Mouse (Mus musculus): Measurements from ENCODE around the gene Gm37240. TPM values are rescaled to one million over a fixed set of nuclear protein-coding genes. Genes with fewer than 3 reads are reported as not detected.

The Gm37240 gene
- polyA plus RNA-seq, 1 experiment from 2014 or later, result 0.82 TPM

DNA sequence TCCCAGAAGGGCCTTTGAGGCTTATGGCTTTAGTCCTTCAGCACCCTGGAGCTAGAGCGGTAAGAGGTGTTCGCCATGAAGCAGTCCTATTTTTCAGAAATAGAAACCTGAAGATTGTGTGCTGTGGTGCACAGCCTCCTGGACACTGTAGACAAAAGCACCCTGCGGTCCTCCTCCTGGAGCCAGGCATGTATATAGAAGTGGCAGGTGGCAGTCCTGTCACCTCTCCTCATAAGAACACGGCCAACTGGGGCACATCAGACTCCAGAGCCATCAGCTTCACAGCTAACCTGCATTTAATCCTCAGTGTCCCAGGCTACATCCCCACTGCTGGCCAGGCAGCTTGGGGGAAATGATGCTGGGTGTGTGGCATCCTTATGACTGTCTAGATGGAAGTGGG lies 238.1 kb downstream of the Gm37240 start:
- H3K4me3 ChIP-seq (ENCODE audit: low read depth, low read length), result no peak overlapping the region
- no peaks in the 10 kb centered on the region for H3K9me3 ChIP-seq (ENCODE audit: control insufficient read depth, low read length)
- no peaks in the 10 kb centered on the region for H3K27me3 ChIP-seq (ENCODE audit: control insufficient read depth, insufficient read depth, low read length)
- no peak overlapping the region for H3K4me2 ChIP-seq (ENCODE audit: low read depth)
- no peak overlapping the region for H3K27ac ChIP-seq (ENCODE audit: low read depth, low read length)
- WGBS, result 92% methylated on average over 4 of the region's 4 CpGs
- no peaks in the 10 kb centered on the region for H3K36me3 ChIP-seq (ENCODE audit: control insufficient read depth, insufficient read depth, low read length)
- no peaks in the 10 kb centered on the region for H3K4me1 ChIP-seq (ENCODE audit: control insufficient read depth, insufficient read depth, low read length)
- no peak for DNase-seq (ENCODE audit: low spot score)
- H3K9ac ChIP-seq (ENCODE audit: low read length), result no peak overlapping the region
- ATAC-seq (ENCODE audit: insufficient read depth, low FRiP score, low TSS enrichment), result no peak

DNA sequence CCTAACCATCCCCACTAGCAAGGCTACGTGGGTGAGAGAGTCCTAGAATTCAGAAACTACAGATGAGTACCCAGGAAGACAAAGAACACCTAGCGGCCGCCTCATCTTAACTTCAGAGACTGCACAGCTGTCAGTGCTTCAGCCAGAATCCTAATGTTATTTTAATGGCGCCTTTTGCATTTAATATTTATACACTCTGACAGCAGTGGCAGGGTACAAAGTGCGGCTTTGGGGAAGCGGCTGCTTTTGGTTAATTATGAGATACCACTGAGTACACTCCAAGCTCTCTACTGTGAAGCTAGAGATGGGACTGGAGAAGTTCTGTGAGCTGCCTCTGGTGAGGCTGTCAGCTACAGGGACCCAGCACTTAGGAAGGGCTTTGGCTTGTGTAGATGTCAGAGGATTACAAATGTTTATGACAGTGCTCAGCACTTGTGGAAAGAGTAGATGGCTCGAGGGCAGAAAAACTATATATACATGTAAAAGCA lies 241.8 kb downstream of the Gm37240 start:
- Histone ChIP-seq H3K4me3 (ENCODE audit: low read depth, low read length) (no peak overlapping the region), H3K27ac (ENCODE audit: low read depth, low read length) (no peak overlapping the region), H3K27me3 (ENCODE audit: control insufficient read depth, insufficient read depth, low read length) (no peaks in the 10 kb centered on the region), H3K9me3 (ENCODE audit: control insufficient read depth, low read length) (no peaks in the 10 kb centered on the region), H3K4me2 (ENCODE audit: low read depth) (no peak overlapping the region), H3K4me1 (ENCODE audit: control insufficient read depth, insufficient read depth, low read length) (no peaks in the 10 kb centered on the region), H3K36me3 (ENCODE audit: control insufficient read depth, insufficient read depth, low read length) (no peaks in the 10 kb centered on the region), H3K9ac (ENCODE audit: low read length) (no peak overlapping the region)
- DNase-seq (ENCODE audit: low spot score) (no peak), ATAC-seq (ENCODE audit: insufficient read depth, low FRiP score, low TSS enrichment) (no peak)
- WGBS, result 86% methylated on average over 7 of the region's 7 CpGs

DNA sequence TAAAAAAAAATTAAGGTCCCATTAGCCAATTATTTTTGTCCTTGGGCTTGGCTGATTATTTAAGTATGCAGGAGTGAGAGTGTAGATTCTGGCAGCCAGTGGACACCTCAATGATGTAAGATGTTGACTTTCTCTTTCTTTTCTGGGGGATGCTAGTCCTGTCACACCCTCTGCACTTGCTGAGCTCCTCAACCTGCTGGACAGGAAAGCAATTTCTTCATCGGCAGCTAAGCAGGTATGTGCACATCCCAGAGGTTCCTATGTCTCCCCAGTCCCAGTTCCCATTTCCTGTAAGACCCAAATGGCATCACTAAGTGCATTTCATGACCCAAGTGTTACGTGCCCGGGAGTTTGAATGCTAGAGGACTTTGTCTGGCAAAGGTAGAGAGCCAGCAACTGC lies 242.5 kb downstream of the Gm37240 start:
- Histone ChIP-seq H3K36me3 (ENCODE audit: control insufficient read depth, insufficient read depth, low read length) (no peaks in the 10 kb centered on the region), H3K4me1 (ENCODE audit: control insufficient read depth, insufficient read depth, low read length) (no peaks in the 10 kb centered on the region), H3K4me2 (ENCODE audit: low read depth) (no peak overlapping the region), H3K4me3 (ENCODE audit: low read depth, low read length) (no peak overlapping the region), H3K9ac (ENCODE audit: low read length) (no peak overlapping the region), H3K27me3 (ENCODE audit: control insufficient read depth, insufficient read depth, low read length) (no peaks in the 10 kb centered on the region), H3K9me3 (ENCODE audit: control insufficient read depth, low read length) (no peaks in the 10 kb centered on the region), H3K27ac (ENCODE audit: low read depth, low read length) (no peak overlapping the region)
- no peak for DNase-seq (ENCODE audit: low spot score)
- no peak for ATAC-seq (ENCODE audit: insufficient read depth, low FRiP score, low TSS enrichment)
- WGBS, result 95% methylated on average over 3 of the region's 3 CpGs

DNA sequence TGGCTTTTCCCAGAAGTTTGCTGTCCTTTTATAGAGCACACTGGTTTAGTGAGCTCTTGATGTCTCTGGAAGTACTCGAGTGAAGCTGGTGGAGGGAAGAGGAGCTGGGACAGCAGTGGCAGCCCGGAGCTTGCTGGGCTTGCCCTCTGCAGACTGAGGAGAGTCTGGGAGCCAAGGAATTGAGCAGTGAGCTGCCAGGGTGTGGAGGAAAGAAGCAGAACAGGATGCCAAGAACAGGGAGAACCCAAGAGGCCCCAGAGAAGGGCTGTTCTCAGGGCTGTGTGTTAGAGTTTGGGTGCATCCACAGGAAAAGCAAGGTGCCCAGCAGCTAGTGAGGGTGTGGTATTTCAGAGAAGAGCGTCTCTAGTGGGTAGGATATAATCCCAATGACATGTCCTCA lies 245.6 kb downstream of the Gm37240 start:
- DNase-seq (ENCODE audit: low spot score), result no peak
- WGBS, result 90% methylated on average over 3 of the region's 3 CpGs
- H3K27me3 ChIP-seq (ENCODE audit: control insufficient read depth, insufficient read depth, low read length), result no peaks in the 10 kb centered on the region
- no peaks in the 10 kb centered on the region for H3K4me1 ChIP-seq (ENCODE audit: control insufficient read depth, insufficient read depth, low read length)
- H3K4me3 ChIP-seq (ENCODE audit: low read depth, low read length), result no peak overlapping the region
- H3K9me3 ChIP-seq (ENCODE audit: control insufficient read depth, low read length), result no peaks in the 10 kb centered on the region
- ATAC-seq (ENCODE audit: insufficient read depth, low FRiP score, low TSS enrichment), result no peak
- no peak overlapping the region for H3K9ac ChIP-seq (ENCODE audit: low read length)
- H3K27ac ChIP-seq (ENCODE audit: low read depth, low read length), result no peak overlapping the region
- H3K4me2 ChIP-seq (ENCODE audit: low read depth), result no peak overlapping the region
- H3K36me3 ChIP-seq (ENCODE audit: control insufficient read depth, insufficient read depth, low read length), result no peaks in the 10 kb centered on the region

DNA sequence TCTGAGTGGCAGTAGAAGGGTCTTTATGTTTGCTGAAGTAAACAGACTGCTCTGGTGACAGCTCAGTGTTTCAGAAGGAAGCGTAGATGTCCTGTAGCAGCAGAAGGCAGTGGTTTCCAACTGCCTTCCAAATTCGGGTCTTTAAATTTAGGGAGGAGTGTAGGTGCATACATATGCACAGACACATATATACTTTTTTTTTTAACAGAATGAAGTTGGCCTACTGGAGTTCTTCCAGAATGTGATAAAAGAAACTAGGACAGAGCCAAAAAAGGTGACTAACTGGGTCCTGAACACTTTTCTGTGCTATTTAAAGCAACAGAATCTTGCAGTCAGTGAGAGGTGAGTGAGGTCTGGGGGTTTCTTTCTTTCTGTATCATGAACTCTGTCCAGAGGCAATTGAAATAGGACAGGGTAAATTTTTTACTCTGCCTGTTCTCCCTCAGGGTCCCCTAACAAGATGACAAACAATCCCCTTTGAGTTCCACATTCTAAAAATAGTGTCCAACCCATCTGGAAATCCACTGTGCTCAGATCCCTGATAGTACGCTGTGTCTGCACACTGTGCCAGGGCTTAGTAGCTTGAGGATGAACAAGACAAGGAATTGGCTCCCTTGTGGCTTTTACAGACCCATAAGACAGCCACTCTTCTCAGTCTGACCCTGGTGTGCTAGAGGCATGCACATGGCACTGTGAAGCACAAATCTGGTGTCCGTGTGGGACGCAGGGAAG lies 250.4 kb downstream of the Gm37240 start:
- H3K4me3 ChIP-seq (ENCODE audit: low read depth, low read length), result no peak overlapping the region
- H3K36me3 ChIP-seq (ENCODE audit: control insufficient read depth, insufficient read depth, low read length), result no peaks in the 10 kb centered on the region
- H3K27ac ChIP-seq (ENCODE audit: low read depth, low read length), result no peak overlapping the region
- no peaks in the 10 kb centered on the region for H3K4me1 ChIP-seq (ENCODE audit: control insufficient read depth, insufficient read depth, low read length)
- WGBS, result 89% methylated on average over 5 of the region's 5 CpGs
- no peaks in the 10 kb centered on the region for H3K27me3 ChIP-seq (ENCODE audit: control insufficient read depth, insufficient read depth, low read length)
- no peak for DNase-seq (ENCODE audit: low spot score)
- H3K4me2 ChIP-seq (ENCODE audit: low read depth), result no peak overlapping the region
- H3K9me3 ChIP-seq (ENCODE audit: control insufficient read depth, low read length), result no peaks in the 10 kb centered on the region
- ATAC-seq (ENCODE audit: insufficient read depth, low FRiP score, low TSS enrichment), result no peak
- H3K9ac ChIP-seq (ENCODE audit: low read length), result no peak overlapping the region

DNA sequence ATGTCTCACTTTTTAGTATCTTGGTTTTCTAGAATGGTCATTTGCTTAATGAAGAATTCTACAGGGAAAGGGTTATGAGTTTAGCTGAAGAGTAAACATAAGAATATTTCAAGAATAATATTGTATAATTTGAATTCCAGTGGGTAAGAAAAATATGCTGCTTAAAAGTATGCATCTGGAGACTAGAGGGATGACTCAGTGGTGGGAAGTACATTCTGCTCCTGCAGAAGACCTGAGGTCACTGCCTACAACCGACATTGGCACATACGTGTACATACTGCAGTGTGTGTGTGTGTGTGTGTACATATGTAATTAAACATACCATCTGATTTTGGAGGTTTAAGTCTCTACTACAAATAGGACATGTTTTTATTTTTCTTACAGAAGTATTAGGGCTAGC lies 251.7 kb downstream of the Gm37240 start:
- DNase-seq (ENCODE audit: low spot score), result no peak
- Histone ChIP-seq H3K4me1 (ENCODE audit: control insufficient read depth, insufficient read depth, low read length) (no peaks in the 10 kb centered on the region), H3K27ac (ENCODE audit: low read depth, low read length) (no peak overlapping the region), H3K4me2 (ENCODE audit: low read depth) (no peak overlapping the region), H3K9ac (ENCODE audit: low read length) (no peak overlapping the region), H3K9me3 (ENCODE audit: control insufficient read depth, low read length) (no peaks in the 10 kb centered on the region), H3K36me3 (ENCODE audit: control insufficient read depth, insufficient read depth, low read length) (no peaks in the 10 kb centered on the region), H3K4me3 (ENCODE audit: low read depth, low read length) (no peak overlapping the region), H3K27me3 (ENCODE audit: control insufficient read depth, insufficient read depth, low read length) (no peaks in the 10 kb centered on the region)
- ATAC-seq (ENCODE audit: insufficient read depth, low FRiP score, low TSS enrichment), result no peak
- WGBS, result 95% methylated on average over 2 of the region's 2 CpGs

DNA sequence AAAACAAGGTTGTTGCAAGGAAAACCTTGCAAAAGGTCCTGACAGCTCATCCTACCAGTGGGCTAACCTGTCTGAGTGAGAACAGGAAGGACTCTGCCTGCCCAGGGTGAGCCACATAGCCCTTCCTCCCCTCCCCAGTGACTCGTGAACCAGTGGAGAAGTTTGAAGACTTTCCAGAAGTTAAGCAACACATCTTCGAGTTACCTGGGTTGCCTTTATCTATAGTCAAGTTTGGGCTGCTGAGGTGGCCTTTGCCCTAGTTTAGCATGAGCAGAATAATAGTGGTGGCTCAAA lies 252.2 kb downstream of the Gm37240 start:
- H3K9ac ChIP-seq (ENCODE audit: low read length), result no peak overlapping the region
- H3K4me2 ChIP-seq (ENCODE audit: low read depth), result no peak overlapping the region
- H3K36me3 ChIP-seq (ENCODE audit: control insufficient read depth, insufficient read depth, low read length), result no peaks in the 10 kb centered on the region
- H3K9me3 ChIP-seq (ENCODE audit: control insufficient read depth, low read length), result no peaks in the 10 kb centered on the region
- H3K4me3 ChIP-seq (ENCODE audit: low read depth, low read length), result no peak overlapping the region
- H3K27ac ChIP-seq (ENCODE audit: low read depth, low read length), result no peak overlapping the region
- WGBS, result 79% methylated on average over 2 of the region's 2 CpGs
- no peaks in the 10 kb centered on the region for H3K27me3 ChIP-seq (ENCODE audit: control insufficient read depth, insufficient read depth, low read length)
- H3K4me1 ChIP-seq (ENCODE audit: control insufficient read depth, insufficient read depth, low read length), result no peaks in the 10 kb centered on the region
- ATAC-seq (ENCODE audit: insufficient read depth, low FRiP score, low TSS enrichment) (no peak), DNase-seq (ENCODE audit: low spot score) (no peak)

DNA sequence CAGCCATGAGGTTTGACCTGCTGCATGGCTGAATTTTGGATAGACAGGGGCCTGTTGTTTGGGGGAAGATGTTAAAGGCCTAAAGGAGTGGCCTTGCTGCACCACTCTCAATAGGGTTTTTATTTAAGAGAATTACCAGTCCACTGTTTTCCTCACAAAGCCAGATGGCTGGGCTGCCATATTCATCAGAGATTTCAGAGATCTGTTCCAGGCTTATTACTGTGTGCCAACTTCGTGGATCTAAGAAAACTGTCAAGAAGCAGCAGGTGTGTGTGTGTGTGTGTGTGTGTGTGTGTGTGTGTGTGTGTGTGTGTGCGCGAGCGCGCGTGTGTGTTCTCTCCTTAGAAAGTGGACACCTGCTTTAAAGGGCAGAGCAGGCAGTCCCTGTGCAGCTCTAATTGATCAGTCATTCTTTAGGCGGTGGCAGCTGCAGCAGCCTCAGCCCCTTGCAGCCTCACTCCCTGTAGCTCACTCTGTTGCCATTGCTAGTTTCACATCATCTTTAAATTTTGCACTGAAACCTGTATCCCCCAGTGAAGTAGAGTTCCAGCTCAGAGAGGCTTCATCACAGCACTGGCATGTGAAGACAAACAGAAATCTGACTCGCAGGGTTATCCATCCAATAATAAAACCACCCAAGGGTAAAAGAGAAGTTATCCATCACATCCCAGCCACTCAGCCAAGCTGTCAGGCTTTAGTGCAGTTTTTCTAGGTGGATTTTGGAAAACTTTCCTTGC lies 252.8 kb downstream of the Gm37240 start:
- Histone ChIP-seq H3K9ac (ENCODE audit: low read length) (no peak overlapping the region), H3K4me2 (ENCODE audit: low read depth) (no peak overlapping the region), H3K4me3 (ENCODE audit: low read depth, low read length) (no peak overlapping the region), H3K27me3 (ENCODE audit: control insufficient read depth, insufficient read depth, low read length) (no peaks in the 10 kb centered on the region), H3K9me3 (ENCODE audit: control insufficient read depth, low read length) (no peaks in the 10 kb centered on the region), H3K36me3 (ENCODE audit: control insufficient read depth, insufficient read depth, low read length) (no peaks in the 10 kb centered on the region), H3K4me1 (ENCODE audit: control insufficient read depth, insufficient read depth, low read length) (no peaks in the 10 kb centered on the region), H3K27ac (ENCODE audit: low read depth, low read length) (no peak overlapping the region)
- 82% methylated on average over 8 of the region's 8 CpGs for WGBS
- ATAC-seq (ENCODE audit: insufficient read depth, low FRiP score, low TSS enrichment) (no peak), DNase-seq (ENCODE audit: low spot score) (no peak)

DNA sequence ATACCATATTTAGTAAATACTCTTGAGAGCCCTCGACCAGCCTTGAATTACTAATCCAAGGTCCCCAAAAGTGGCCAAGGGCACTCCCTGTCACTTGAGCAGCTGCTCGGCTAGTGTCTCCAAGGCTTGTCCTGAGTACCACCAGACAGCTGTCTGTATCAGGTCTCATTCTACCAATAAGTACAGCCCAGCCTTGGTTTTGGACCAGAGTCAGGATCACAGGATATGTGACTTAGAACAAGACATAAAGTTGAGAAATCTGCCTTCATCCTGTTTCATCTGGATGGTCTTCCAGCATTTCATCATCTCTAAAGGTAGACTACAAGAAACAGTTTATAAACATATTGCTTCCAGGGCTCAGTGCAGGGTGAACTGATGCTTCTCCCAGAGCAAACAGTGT lies 253.6 kb downstream of the Gm37240 start:
- no peak overlapping the region for H3K9ac ChIP-seq (ENCODE audit: low read length)
- no peaks in the 10 kb centered on the region for H3K9me3 ChIP-seq (ENCODE audit: control insufficient read depth, low read length)
- H3K27me3 ChIP-seq (ENCODE audit: control insufficient read depth, insufficient read depth, low read length), result no peaks in the 10 kb centered on the region
- ATAC-seq (ENCODE audit: insufficient read depth, low FRiP score, low TSS enrichment), result no peak
- 91% methylated on average over 2 of the region's 2 CpGs for WGBS
- no peak overlapping the region for H3K4me2 ChIP-seq (ENCODE audit: low read depth)
- DNase-seq (ENCODE audit: low spot score), result no peak
- no peak overlapping the region for H3K27ac ChIP-seq (ENCODE audit: low read depth, low read length)
- no peak overlapping the region for H3K4me3 ChIP-seq (ENCODE audit: low read depth, low read length)
- H3K36me3 ChIP-seq (ENCODE audit: control insufficient read depth, insufficient read depth, low read length), result no peaks in the 10 kb centered on the region
- no peaks in the 10 kb centered on the region for H3K4me1 ChIP-seq (ENCODE audit: control insufficient read depth, insufficient read depth, low read length)

Measured in neural tube, embryonic 11.5 days (tissue).